Mouse (Mus musculus): Measurements from ENCODE around the gene Parva.

GRCm38 (mm10) chr7:112500134-112500490 lies 72.8 kb downstream of the Parva start:
- TF ChIP-seq POLR2A (IDR thresholded peaks at IDR 0.05; ENCODE audit: low read depth, low read length) (no peak), CTCF (IDR thresholded peaks at IDR 0.05; ENCODE audit: borderline replicate concordance, insufficient read depth, low read length) (no peak)

Data from embryonic fibroblast, embryonic 13.5 days (primary cell).